Mouse (Mus musculus): ENCODE measurements around the gene Pla2g6. TPM values are rescaled to one million over a fixed set of nuclear protein-coding genes. Genes with fewer than 3 reads are reported as not detected.

The Pla2g6 gene
- polyA plus RNA-seq (2015; fragmentation: Nextera tagmentation; extraction: Ambion mirVana), result 8.2 and 8.4 TPM in 2 replicates

GRCm38 (mm10) chr15:79328058-79328938 lies at the start of gene Pla2g6:
Pla2g6 (minus strand) TSS chr15:79328390.

GRCm38 (mm10) chr15:79346051-79346793 lies 18.0 kb upstream of the Pla2g6 start, which contains the start of gene Maff:
Maff (plus strand) TSS chr15:79346621.

GRCm38 (mm10) chr15:79285399-79285798 lies 42.8 kb downstream of the Pla2g6 start, which contains the start of gene Baiap2l2:
Baiap2l2 (minus strand) TSS chr15:79285537.

DNA sequence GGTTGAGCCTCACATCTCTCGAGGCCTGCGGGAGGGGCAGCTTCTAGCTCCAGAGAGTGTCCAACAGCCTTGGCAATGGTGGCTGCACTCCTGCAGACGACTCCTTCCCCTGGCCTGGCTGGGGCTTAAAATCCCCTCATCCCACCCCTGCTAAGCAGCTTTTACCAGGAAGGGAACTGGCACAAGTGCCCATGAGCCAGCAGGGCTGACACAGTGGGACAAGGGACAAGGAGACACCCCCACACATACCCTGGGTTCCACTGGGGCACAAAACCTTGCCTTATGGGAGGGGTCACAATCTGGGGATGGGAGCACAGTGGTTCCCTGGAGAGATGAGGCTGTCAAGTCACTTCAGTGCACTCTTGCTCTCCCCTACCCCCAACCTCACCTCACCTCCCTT lies 73.5 kb downstream of the Pla2g6 start, which contains the start of gene Slc16a8:
Gene Slc16a8, minus strand, starts transcription at position 101 of the 400 bp plus-strand sequence.

MicroRNA genes within 50 kb of the gene (microRNA counts, 519-probe panel; counts per million panel counts)
- not detected for microRNA mmu-miR-1943

Small RNAs within 50 kb of the gene (microRNA-seq; reads per million reads assigned to microRNA genes)
- gene Mir1943, result 4.0 reads per million, percentile 6 among the genes with 10 or more reads in this experiment

Other genes with a start within 250 kb of the Pla2g6 start
- gene Micall1, start 219.5 kb downstream of the Pla2g6 start, polyA plus RNA-seq (2015; fragmentation: Nextera tagmentation; extraction: Ambion mirVana), result 22.6 and 23.7 TPM in 2 replicates
- 249 and 260 TPM in 2 replicates for gene Polr2f, start 187.4 kb downstream of the Pla2g6 start, polyA plus RNA-seq (2015; fragmentation: Nextera tagmentation; extraction: Ambion mirVana)
- gene 1700088E04Rik, start 187.1 kb downstream of the Pla2g6 start, polyA plus RNA-seq (2015; fragmentation: Nextera tagmentation; extraction: Ambion mirVana), result 7.5 and 8.7 TPM in 2 replicates
- 1.3 and 1.8 TPM in 2 replicates for gene Sox10, start 163.2 kb downstream of the Pla2g6 start, polyA plus RNA-seq (2015; fragmentation: Nextera tagmentation; extraction: Ambion mirVana)
- gene Pick1, start 99.2 kb downstream of the Pla2g6 start, polyA plus RNA-seq (2015; fragmentation: Nextera tagmentation; extraction: Ambion mirVana), result 17.8 and 18.8 TPM in 2 replicates
- gene Gm49486, start 99.0 kb downstream of the Pla2g6 start, polyA plus RNA-seq (2015; fragmentation: Nextera tagmentation; extraction: Ambion mirVana), result 0.34 and 0.49 TPM in 2 replicates
- gene Slc16a8, start 73.6 kb downstream of the Pla2g6 start, polyA plus RNA-seq (2015; fragmentation: Nextera tagmentation; extraction: Ambion mirVana), result 0.21 and 0.25 TPM in 2 replicates
- 0.98 and 1.1 TPM in 2 replicates for gene Baiap2l2, start 42.9 kb downstream of the Pla2g6 start, polyA plus RNA-seq (2015; fragmentation: Nextera tagmentation; extraction: Ambion mirVana)
- gene Maff, start 18.2 kb upstream of the Pla2g6 start, polyA plus RNA-seq (2015; fragmentation: Nextera tagmentation; extraction: Ambion mirVana), result 6.4 and 10.1 TPM in 2 replicates
- 43.4 and 48.3 TPM in 2 replicates for gene Tmem184b, start 75.2 kb upstream of the Pla2g6 start, polyA plus RNA-seq (2015; fragmentation: Nextera tagmentation; extraction: Ambion mirVana)
- 41.8 and 51.8 TPM in 2 replicates for gene Csnk1e, start 127.2 kb upstream of the Pla2g6 start, polyA plus RNA-seq (2015; fragmentation: Nextera tagmentation; extraction: Ambion mirVana)
- 0.07 TPM in 1 of 2 replicates, not detected in the other for gene Kcnj4, start 176.9 kb upstream of the Pla2g6 start, polyA plus RNA-seq (2015; fragmentation: Nextera tagmentation; extraction: Ambion mirVana)
- gene Kdelr3, start 188.0 kb upstream of the Pla2g6 start, polyA plus RNA-seq (2015; fragmentation: Nextera tagmentation; extraction: Ambion mirVana), result 141 and 162 TPM in 2 replicates
- 18.3 and 22.5 TPM in 2 replicates for gene Ddx17, start 218.4 kb upstream of the Pla2g6 start, polyA plus RNA-seq (2015; fragmentation: Nextera tagmentation; extraction: Ambion mirVana)

Data from urinary bladder, postnatal 0 days (tissue).